Mouse (Mus musculus) right cerebral cortex, postnatal 4 days (tissue): ENCODE results near the gene Dazap1.
A peak's percentile ranks its signal among the peaks of the same experiment; 100 is the strongest.

Source experiments
- DNase-seq: peaks from one replicate; pipeline ENCODE4 v3.0.0-alpha.2; 2022

The Dazap1 gene

DNA sequence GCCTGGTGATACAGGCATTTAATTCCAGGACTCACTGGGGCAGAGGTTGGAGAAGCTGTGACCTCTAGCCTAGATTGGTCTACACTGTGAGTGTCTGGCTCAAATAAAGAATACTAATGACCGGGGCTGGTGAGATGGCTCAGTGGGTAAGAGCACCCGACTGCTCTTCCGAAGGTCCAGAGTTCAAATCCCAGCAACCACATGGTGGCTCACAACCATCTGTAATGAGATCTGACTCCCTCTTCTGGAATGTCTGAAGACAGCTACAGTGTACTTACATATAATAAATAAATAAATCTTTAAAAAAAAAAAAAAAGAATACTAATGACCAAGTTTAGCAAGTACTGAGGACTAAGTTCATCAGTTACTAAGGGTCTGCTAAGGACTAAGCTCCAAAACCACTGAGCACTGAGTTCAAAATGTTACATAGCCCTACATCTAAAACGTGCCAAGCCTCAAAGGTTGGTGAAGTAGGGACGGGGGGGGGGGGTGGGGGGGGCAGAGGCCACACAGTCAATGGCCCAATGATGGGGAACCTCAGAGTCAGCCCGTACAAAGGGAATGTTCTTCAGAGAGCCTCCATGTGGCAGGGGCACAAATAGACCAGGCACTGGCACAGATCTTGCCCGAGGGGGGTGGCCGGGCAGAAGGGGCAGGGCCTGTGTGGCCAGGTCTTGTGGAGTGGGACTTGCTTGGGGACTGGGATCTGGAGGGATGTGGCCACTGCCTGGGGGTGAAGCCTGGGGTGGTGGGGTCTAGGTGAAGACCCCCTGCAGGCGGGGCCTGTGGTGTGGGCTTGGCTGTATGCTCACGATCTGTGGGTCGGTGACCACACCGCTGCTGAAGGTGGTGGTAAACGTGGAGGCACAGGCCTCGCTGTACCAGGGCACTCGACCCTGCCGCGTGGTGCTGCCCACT lies 63.1 kb downstream of the Dazap1 start:
- no peak for DNase-seq

DNA sequence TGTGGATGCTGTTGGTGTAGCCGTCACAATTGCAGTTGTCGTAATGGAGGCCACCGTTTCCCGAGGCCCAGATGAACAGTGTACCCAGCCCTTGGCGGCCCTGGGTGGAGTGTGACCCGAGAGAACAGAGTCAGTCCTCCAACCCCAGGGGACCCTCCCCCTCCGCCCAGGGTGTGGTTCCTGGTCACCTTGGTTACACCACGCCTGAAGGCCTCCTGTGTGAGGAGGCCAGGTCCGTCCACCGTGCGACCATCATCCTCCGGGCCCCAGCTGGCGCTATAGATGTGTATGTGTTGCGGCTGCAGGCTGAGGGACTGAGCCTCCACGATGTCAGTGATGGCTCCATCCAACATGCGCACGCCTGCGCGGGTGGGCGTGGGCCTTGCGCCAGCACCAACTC lies 63.8 kb downstream of the Dazap1 start:
- DNase-seq: no peak

- DNase-seq: peak; percentile 94
Observed at GRCm38 (mm10) chr10:80329273-80330081, 68.2 kb downstream of the Dazap1 start, which contains the start of the genes Pcsk4 and Reep6. Gene Pcsk4, minus strand, starts transcription at chr10:80329498. Gene Reep6, plus strand, starts transcription at chr10:80329953.

DNA sequence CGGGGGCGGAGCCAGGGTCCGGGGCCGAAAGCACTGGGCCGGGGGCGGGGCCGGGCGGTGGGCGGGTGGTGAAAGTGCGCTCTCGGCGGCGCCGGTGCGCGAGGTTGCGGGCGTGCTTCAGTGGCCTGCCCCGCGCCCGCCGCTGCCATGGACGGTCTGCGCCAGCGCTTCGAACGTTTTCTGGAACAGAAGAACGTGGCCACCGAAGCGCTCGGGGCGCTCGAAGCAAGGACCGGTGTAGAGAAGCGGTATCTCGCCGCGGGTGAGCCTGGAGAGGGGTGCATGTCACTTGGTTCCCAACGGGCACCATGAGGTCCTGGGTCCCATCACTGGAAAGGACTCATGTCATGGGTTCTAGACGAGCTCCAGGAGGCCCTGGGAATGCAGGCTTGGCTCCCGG lies 68.8 kb downstream of the Dazap1 start:
- DNase-seq: no peak

DNA sequence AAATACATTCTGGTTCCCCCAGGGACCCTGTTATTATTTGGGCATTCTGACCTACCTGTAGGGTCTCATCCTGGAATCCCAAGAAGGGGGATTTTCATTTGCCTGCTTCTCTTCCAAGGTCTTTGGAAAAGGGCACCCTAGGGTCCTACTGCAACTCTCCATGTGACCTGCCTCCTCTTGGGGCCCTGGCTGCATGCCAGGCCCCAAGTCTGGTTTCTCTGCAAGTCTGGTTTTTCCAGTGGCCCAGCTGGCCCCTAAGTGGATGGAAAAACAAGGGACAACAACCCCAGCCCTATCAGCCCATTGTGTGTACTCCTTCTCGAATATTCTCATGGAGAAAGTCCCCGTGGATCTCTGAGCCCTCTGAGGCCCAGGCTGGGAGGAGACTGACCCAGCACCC lies 69.6 kb downstream of the Dazap1 start:
- DNase-seq: no peak

GRCm38 (mm10) chr10:80331636-80332524 lies 70.6 kb downstream of the Dazap1 start:
- no peak for DNase-seq

GRCm38 (mm10) chr10:80332525-80332989 lies 71.3 kb downstream of the Dazap1 start:
- no peak for DNase-seq

GRCm38 (mm10) chr10:80336263-80336662 lies 75.0 kb downstream of the Dazap1 start:
- no peak for DNase-seq
